Mouse (Mus musculus) C2C12 (cell line): ENCODE results near the gene Ppp1r36. TPM values are rescaled to one million over a fixed set of nuclear protein-coding genes. Genes with fewer than 3 reads are reported as not detected.

ENCODE experiments used
- H3K27me3 ChIP-seq: one replicate; pipeline ENCODE4 v1.6.1; 2011; ENCODE audit not compliant: control insufficient read depth, insufficient read depth, insufficient read length
- H3K36me3 ChIP-seq: one replicate; pipeline ENCODE4 v1.6.1; 2011; ENCODE audit not compliant: control insufficient read depth, insufficient read depth
- H3K4me3 ChIP-seq: one replicate; pipeline ENCODE4 v1.5.1; 2011; ENCODE audit warnings: mild to moderate bottlenecking, control low read depth; ENCODE audit not compliant: poor library complexity, insufficient read depth, severe bottlenecking
- H3K79me2 ChIP-seq: one replicate; pipeline ENCODE4 v1.6.1; 2011; ENCODE audit not compliant: control insufficient read depth, insufficient read depth
- H3K79me3 ChIP-seq: one replicate; pipeline ENCODE4 v1.6.1; 2011; ENCODE audit warnings: low read depth, control low read depth
- H3ac ChIP-seq: one replicate; pipeline ENCODE3; 2011; ENCODE audit warnings: low read depth; ENCODE audit not compliant: control insufficient read depth, insufficient read length
- CEBPB ChIP-seq: IDR thresholded peaks from one replicate; pipeline ENCODE4 v1.6.1; 2011; ENCODE audit warnings: low read depth, mild to moderate bottlenecking, control low read depth, moderate library complexity
- CTCF ChIP-seq: IDR thresholded peaks from one replicate; pipeline ENCODE4 v1.5.1; 2011; ENCODE audit not compliant: control insufficient read depth, insufficient read depth, insufficient read length
- FOSL1 ChIP-seq: IDR thresholded peaks from one replicate; pipeline ENCODE4 v1.8.0; 2011; ENCODE audit warnings: mild to moderate bottlenecking, low read length; ENCODE audit not compliant: poor library complexity, insufficient read depth, severe bottlenecking
- MAX ChIP-seq: IDR thresholded peaks from one replicate; pipeline ENCODE4 v1.6.1; 2011; ENCODE audit warnings: mild to moderate bottlenecking, control low read depth
- MYOD1 ChIP-seq: IDR thresholded peaks from one replicate; pipeline ENCODE4 v1.6.1; 2011; ENCODE audit warnings: low read depth; ENCODE audit not compliant: control insufficient read depth, insufficient read length
- MYOG ChIP-seq: IDR thresholded peaks from one replicate; pipeline ENCODE4 v1.6.1; 2011; ENCODE audit not compliant: control insufficient read depth, insufficient read length; ENCODE audit errors: extremely low read depth
- USF1 ChIP-seq: IDR thresholded peaks from one replicate; pipeline ENCODE4 v1.6.1; 2011; ENCODE audit warnings: low read depth, mild to moderate bottlenecking, control low read depth, moderate library complexity
- polyA plus RNA-seq: library from polyadenylated mRNA; unstranded; fragments of >200 nt; fragmentation: generic; extraction: Trizol; gene quantifications from one replicate; pipeline ENCODE4 v1.2.1, GENCODE M21; 2012; ENCODE audit warnings: missing spikeins

The Ppp1r36 gene
- polyA plus RNA-seq, 1 experiment = not detected

GRCm38 (mm10) chr12:76402991-76403885 lies 14.1 kb upstream of the Ppp1r36 start:
- Histone ChIP-seq H3K4me3 (peak overlapping the region; percentile 43), H3ac (peak overlapping the region; percentile 71), H3K79me3 (no peaks in the 10 kb centered on the region), H3K27me3 (no peaks in the 10 kb centered on the region), H3K79me2 (no peaks in the 10 kb centered on the region), H3K36me3 (no peaks in the 10 kb centered on the region)
- TF ChIP-seq CTCF (no peak), MAX (no peak), MYOD1 (no peak), USF1 (no peak), MYOG (no peak), CEBPB (no peak), FOSL1 (no peak)

- H3K36me3 ChIP-seq = no peaks in the 10 kb centered on the region
- no peaks in the 10 kb centered on the region for H3K79me3 ChIP-seq
- no peaks in the 10 kb centered on the region for H3K27me3 ChIP-seq
- H3ac ChIP-seq = peak within 1 kb of the TSS; percentile 71
- no peak for TF ChIP-seq MYOD1
- no peak for TF ChIP-seq MAX
- TF ChIP-seq USF1 = no peak
- TF ChIP-seq MYOG = no peak
- no peak for TF ChIP-seq FOSL1
- no peak for TF ChIP-seq CEBPB
- TF ChIP-seq CTCF = no peak
- peak within 1 kb of the TSS; percentile 43 for H3K4me3 ChIP-seq
- H3K79me2 ChIP-seq = no peaks in the 10 kb centered on the region
These were observed 13.3 kb upstream of the Ppp1r36 start, which contains the start of gene Hspa2 for GRCm38 (mm10) chr12:76403886-76404537. Gene Hspa2 (plus strand): TSS chr12:76404176.

- TF ChIP-seq CTCF (no peak), MAX (no peak), USF1 (no peak), FOSL1 (no peak), CEBPB (no peak), MYOG (no peak), MYOD1 (no peak)
- no peaks in the 10 kb centered on the region for H3K79me2 ChIP-seq
- no peaks in the 10 kb centered on the region for H3K79me3 ChIP-seq
- H3K36me3 ChIP-seq = no peaks in the 10 kb centered on the region
- no peak overlapping the region for H3ac ChIP-seq
- no peak overlapping the region for H3K4me3 ChIP-seq
- H3K27me3 ChIP-seq = no peaks in the 10 kb centered on the region
These were observed 12.5 kb upstream of the Ppp1r36 start for GRCm38 (mm10) chr12:76404836-76405182.

GRCm38 (mm10) chr12:76405183-76405970 lies 12.0 kb upstream of the Ppp1r36 start:
- Histone ChIP-seq H3K79me2 (no peaks in the 10 kb centered on the region), H3K36me3 (no peaks in the 10 kb centered on the region), H3K79me3 (no peaks in the 10 kb centered on the region), H3K4me3 (no peak overlapping the region), H3K27me3 (no peaks in the 10 kb centered on the region), H3ac (no peak overlapping the region)
- TF ChIP-seq USF1 (no peak), CTCF (no peak), CEBPB (no peak), FOSL1 (no peak), MYOD1 (no peak), MYOG (no peak), MAX (no peak)

GRCm38 (mm10) chr12:76405971-76406370 lies 11.4 kb upstream of the Ppp1r36 start:
- Histone ChIP-seq H3ac (no peak overlapping the region), H3K4me3 (no peak overlapping the region), H3K79me3 (no peaks in the 10 kb centered on the region), H3K79me2 (no peaks in the 10 kb centered on the region), H3K27me3 (no peaks in the 10 kb centered on the region), H3K36me3 (no peaks in the 10 kb centered on the region)
- TF ChIP-seq CTCF (no peak), FOSL1 (no peak), MAX (no peak), CEBPB (no peak), MYOG (no peak), MYOD1 (no peak), USF1 (no peak)
